Mouse (Mus musculus): ENCODE data around the gene Snx27. TPM values are rescaled to one million over a fixed set of nuclear protein-coding genes. Genes with fewer than 3 reads are reported as not detected.
A peak's percentile ranks its signal among the peaks of the same experiment; 100 is the strongest.

The Snx27 gene
- total RNA-seq, 2 experiments from 2014 or later = 43.7 to 49.9 TPM

DNA sequence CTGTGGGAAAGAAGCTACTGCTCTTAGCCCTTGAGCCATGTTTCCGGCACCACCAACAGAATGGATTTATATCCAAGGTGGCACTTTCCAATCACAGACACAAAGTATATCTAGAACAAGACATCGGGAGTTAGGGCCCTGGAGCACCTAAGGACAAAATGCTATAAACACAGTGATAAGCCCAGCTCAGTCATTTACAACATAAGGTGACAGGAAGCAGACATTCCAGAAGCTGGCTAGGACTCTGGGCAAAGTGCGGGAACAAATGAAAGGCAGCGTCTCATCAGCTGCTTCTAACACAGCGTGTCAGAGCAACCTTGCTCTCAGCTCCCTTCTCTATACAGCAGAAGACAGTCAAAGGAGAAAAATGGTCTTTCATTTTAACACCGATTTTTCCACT lies 8.0 kb downstream of the Snx27 start:
- DNase-seq (ENCODE audit: low spot score in 2 of 2) = no peak

DNA sequence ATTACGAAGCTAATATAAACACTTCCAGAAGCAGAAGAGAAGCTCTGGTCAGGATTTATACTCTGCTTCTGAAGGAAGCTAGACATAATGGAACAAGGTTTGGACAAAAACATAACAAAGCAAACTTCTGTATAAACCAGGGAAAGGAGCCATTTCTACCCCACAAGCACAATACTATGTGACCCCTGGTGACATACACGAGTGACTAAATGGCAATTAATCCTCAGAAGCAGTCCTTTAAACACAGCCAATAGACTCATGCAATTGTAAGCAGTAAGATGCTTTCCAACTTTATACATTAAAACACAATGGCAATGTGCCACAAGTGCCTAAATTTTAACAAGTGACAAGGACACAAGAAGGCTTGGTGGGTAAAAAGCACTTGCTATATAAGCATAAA lies 15.3 kb downstream of the Snx27 start:
- no peak for DNase-seq (ENCODE audit: low spot score in 2 of 2)

DNA sequence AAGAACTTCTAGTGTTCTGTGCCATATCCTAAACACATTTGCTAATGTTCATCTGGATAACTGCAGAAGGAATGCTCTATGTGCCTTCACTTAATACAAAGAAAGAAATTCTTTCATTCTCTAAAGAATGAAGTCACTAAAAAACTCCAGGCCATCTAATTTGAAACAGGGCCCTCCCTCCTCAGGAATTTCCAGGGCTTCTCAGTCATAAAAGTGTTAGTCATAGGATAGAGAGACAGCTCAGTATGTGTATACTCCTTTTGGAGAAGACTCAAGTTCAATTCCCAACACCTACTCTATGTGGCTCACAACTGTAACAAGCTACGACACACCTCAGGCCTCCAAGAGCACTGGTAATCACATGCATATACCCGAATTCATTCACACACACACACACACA lies 17.0 kb downstream of the Snx27 start:
- no peak for DNase-seq (ENCODE audit: low spot score in 2 of 2)

- DNase-seq (ENCODE audit: low spot score in 2 of 2) = no peak
Measured at GRCm38 (mm10) chr3:94565127-94565526, 17.4 kb downstream of the Snx27 start.

DNA sequence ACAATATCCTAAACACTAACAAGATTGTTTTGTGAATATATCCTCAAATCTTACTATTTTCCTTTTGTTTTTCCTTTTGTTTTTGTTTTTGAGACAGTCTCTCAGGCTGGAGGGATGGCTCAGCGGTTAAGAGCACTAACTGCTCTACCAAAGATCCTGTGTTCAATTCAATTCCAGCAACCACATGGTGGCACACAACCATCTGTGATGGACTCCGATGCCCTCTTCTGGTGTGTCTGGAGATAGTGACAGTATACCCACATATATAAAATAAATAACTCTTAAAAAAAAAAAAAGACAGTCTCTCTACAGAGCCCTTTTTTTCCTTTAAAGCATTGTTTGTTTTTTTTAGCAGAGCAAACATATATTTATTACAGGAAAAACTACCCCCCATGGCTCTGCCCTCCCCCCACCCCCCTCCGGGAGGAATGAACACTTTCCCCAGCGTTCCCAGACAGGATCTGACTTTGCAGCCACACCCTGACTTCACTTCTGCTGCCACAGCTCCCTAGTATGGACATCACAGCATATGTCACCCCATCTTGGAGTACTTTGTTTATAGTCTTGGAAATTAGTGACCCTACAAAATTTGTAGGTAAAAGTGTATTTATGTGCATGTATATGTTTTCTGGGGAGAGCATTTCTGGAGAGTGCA lies 18.0 kb downstream of the Snx27 start:
- DNase-seq (ENCODE audit: low spot score in 2 of 2) = no peak

DNA sequence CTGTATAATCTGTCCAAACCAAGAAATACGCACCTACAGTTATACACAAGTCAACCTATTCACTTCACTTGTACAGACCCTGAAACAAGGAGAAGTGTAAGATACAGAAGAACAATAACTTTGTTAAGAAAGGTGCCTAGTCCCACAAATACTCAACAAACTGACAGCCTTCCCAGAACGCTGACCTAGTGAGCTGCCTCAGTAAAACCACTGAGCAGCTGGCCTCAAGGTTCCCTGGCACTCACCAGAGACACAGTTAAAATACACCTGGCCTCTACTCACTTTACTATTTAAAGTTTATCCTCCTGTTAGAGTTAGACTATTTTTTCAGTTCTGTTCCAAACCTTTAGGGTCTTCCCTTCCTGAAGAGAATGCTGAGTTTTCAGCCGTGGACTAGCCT lies 19.4 kb downstream of the Snx27 start:
- no peak for DNase-seq (ENCODE audit: low spot score in 2 of 2)

DNA sequence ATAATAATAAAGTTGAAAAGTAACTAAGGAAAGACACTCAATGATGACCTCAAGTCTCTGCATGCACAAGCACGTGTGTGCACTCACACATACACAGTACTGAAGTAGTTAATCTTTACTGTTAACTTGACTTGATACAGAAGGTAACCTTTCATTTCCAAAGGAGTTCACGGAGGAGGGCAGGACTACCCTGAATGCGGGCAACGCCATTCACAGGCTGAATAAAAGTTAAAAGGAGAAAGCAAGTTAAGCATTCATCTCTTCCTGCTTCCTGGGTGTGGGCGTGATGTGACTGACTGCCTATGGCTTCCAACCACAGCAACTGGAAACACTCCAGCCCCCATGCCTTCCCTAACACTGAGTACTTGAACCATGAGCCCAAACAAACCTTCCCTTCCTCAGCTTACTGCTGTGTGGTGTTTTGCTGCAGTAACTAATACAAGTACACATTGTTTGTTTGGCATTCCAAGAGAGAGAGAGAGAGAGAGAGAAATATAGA lies 22.5 kb downstream of the Snx27 start:
- DNase-seq (ENCODE audit: low spot score in 2 of 2) = no peak

DNA sequence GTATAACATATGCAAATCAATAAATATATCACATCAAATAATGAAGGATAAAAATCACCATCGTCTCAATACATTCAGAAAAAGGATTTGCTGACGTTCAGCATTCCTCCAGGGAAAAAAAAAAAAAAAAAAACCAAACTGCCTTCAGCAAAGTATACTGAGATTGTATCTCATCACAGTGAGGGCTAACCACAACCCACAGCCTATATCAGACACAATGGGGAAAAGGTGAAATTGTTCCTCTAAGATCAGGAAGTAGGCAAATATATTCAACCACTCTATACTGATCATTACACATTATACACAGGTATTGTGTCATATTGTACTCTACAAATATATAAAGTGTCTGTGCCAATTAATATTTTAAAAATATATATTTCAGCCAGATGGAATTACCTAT lies 33.5 kb downstream of the Snx27 start:
- no peak for DNase-seq (ENCODE audit: low spot score in 2 of 2)

- no peak for DNase-seq (ENCODE audit: low spot score in 2 of 2)
Measured at GRCm38 (mm10) chr3:94537187-94537586, 45.3 kb downstream of the Snx27 start.

GRCm38 (mm10) chr3:94533968-94534367 lies 48.5 kb downstream of the Snx27 start:
- peak in 1 of 2 experiments; percentile 13 for DNase-seq (ENCODE audit: low spot score in 2 of 2)

- no peak for DNase-seq (ENCODE audit: low spot score in 2 of 2)
Measured at GRCm38 (mm10) chr3:94526731-94527130, 55.8 kb downstream of the Snx27 start.

DNA sequence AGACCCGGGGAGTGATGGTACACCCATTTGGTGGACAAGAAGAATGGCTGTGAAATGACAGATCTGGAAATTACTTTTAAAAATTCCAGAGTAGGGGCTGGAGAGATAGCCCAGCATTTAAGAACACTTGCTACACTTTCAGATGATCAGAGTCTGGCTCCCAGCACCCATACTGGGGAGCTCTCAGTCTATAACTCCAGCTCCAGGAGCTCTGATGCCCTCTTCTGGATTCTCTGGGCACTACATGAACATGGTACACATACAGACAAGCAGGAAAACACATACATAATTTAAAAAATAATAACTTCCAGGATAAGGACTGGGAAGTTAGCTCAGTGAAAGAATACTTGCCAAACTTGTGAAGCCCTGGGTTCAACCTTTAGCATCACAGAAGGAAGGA lies 75.9 kb downstream of the Snx27 start:
- DNase-seq (ENCODE audit: low spot score in 2 of 2) = no peak

- no peak for DNase-seq (ENCODE audit: low spot score in 2 of 2)
Measured at GRCm38 (mm10) chr3:94502243-94502642, 80.3 kb downstream of the Snx27 start.

GRCm38 (mm10) chr3:94497162-94497561 lies 85.4 kb downstream of the Snx27 start:
- DNase-seq (ENCODE audit: low spot score in 2 of 2) = no peak

DNA sequence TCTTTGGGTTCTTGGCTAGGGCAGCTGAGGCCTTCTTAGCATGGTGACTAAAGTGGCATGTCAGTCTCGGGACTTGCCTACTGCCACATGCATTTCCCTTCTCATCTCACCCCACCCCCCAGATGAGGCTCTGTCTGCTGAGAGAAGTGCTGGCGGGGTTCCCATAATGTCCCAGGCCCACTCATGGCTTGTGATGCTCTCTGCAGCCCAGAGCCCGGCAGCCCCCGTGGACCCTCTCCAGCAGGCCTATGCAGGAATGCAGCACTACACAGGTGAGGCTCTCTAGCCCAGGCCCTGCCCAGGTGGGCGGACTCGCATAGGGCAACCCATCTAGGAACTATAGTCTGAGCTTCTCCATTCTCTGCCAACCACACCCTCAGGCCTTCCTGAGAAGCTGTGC lies 94.9 kb downstream of the Snx27 start:
- no peak for DNase-seq (ENCODE audit: low spot score in 2 of 2)

DNA sequence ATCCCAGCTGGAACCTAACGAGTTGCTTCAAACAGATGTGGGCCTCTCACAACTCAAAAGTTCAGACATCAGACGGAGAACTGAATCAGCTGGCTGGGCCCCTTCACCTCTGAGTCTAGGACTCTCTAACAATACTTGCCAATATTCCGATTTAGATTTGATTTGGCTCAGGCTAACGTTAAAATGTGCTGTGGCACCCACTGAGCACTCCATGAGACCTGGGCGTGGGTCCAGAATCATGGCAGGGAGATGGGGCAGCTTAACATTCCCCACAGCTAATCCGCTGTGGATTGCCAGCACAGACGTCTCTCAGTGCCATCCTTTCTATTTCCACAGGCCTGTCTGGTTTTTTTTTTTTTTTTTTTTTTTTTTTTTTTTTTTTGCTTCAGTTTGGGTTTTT lies 96.6 kb downstream of the Snx27 start:
- DNase-seq (ENCODE audit: low spot score in 2 of 2) = no peak

GRCm38 (mm10) chr3:94483790-94484439 lies 98.6 kb downstream of the Snx27 start:
- no peak for DNase-seq (ENCODE audit: low spot score in 2 of 2)

DNA sequence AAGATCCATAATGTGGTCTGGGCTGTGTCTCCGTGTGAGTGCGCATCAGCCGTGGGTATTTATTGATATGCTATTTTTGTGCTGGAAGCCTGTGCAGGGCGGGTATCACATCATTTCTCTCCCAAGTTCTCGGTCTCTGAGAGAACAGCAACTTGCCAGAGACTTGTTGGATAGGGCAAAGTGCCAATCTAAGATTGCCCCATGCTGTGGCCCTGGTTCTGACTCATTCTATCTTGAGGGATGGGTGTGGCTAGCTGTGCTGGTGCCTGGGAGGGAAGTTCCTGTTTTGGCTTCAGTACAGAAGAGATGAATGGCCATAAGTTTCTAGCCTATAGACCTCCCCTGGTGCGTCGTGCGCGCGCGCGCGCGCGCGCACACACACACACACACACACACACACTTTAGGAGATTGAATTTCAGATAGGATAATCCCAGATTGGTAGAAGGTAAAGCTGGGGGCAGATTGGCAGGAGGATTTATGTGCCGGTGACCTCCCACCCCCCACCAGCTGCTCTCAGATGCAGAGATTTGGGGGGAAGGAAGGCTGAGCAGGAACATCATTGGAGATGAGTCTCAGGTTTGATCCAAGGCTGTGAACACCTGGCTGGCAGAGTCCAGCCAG lies 99.6 kb downstream of the Snx27 start:
- no peak for DNase-seq (ENCODE audit: low spot score in 2 of 2)

DNA sequence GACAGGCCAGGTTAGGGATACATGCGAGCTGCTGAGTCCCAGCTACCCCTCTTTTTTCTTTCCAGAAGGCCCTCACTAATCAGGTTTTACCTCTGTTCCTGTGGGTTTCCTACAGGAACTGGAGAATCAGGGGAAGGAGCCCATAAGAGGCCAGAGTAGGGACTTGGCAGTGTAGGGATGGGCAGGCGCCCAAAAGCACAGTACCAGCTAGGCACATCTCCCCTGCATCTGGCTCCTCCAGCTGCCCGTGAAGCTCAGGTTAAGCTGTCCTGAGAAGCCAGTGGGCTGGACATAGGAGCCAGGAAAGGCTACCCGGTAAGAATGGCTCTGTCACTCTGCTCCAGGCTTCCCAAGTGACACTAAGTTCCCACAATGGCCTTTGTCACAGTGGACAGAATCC lies 101.1 kb downstream of the Snx27 start:
- DNase-seq (ENCODE audit: low spot score in 2 of 2) = no peak

DNA sequence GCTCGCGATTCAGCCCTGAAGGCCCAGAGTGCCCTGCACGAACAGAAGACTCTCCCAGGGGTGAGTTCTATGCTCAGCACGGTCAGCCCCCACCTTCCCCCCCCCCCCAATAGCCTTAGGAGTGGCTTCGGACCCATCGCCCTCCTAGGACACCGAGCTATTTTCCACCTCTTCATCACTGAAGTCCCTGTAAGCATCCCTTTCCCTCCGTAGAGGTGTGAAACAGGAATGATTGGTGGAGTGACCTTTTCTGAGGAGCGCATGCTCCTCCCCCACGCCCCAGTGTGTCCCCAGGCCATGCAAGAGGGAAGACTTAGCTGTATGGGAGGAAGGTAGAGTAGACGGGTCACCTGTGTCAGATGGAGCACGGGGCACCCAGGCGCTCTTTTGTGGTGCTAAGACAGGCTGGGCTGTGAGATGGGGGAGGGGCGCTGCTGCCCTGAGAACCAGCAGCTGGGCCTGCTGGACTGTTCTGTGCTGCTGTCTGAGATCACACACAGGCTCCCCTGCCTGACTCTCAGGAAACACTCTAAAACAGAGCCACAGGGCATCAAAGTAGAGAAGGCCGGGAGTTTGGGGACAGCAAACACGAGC lies 102.1 kb downstream of the Snx27 start, which contains the start of gene Riiad1:
Gene Riiad1, minus strand, starts transcription at position 51 of the 594 bp plus-strand sequence.
- DNase-seq (ENCODE audit: low spot score in 2 of 2) = no peak

DNA sequence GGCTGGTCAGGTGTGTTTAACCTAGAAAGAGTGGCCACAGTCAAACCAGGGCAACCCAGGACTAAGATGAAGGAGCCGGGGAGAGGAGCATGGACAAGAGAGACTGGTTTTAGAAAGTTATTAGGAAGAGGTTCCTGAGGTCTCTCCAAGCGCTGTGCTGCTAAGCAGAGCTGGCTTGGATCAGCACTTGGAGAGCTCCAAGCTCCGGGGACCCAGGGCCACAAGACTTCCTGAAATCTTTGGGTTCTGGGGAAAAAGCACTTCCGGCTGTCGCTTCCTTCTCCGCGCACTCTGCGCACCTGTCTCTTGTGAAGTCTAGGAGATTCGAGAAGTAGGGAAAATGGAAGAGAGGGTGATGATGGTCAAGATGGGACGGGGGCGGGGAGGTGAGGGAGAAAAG lies 103.0 kb downstream of the Snx27 start:
- DNase-seq (ENCODE audit: low spot score in 2 of 2) = no peak

DNA sequence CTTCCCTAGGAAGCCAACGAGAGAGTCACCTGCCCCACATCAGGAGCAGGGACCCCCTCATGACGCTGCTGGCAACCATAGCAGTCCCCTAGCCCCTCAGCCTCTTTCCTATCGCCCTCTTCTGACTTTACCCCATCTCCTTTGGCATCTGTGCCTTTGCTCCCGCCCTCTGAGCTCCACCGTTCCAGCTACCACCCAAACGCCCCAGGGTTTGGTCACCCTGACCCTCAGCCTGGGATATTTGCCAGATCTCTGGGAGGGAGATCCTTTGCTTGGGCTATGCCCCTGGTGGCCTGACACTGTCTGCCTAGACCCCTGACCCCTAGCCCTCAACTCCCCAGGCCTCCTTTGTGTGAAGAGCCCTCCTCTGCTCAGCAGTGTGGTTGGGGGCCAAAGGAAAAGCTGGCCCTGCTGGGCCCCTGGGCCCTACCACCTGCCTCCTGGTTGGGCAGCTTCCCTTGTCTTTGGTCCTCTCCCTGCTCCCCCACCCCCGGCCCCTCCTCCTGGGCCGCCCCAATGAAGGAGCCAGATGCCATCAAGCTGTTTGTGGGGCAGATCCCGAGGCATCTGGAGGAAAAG lies 103.8 kb downstream of the Snx27 start:
- DNase-seq (ENCODE audit: low spot score in 2 of 2) = no peak
